Mouse (Mus musculus) testis, adult 2 months (tissue): ENCODE results near the gene Thada. TPM values are rescaled to one million over a fixed set of nuclear protein-coding genes. Genes with fewer than 3 reads are reported as not detected.
"Not testable (repeated sequence)": the region's sequence is repeated elsewhere in the genome, so short reads cannot be mapped to it uniquely, and the experiment has no call there.

Source experiments
- H3K27ac ChIP-seq: fragments of 200-500 bp; 2 replicates; pipeline ENCODE4 v1.5.1; 2012; ENCODE audit warnings: low read depth, low read length; ENCODE audit not compliant: control insufficient read depth, insufficient read depth
- H3K27me3 ChIP-seq: fragments of 200-500 bp; 2 replicates; pipeline ENCODE4 v1.6.1; 2012; ENCODE audit warnings: mild to moderate bottlenecking, low read length, moderate library complexity; ENCODE audit not compliant: control insufficient read depth, insufficient read depth
- H3K36me3 ChIP-seq: fragments of 200-500 bp; 2 replicates; pipeline ENCODE4 v1.6.1; 2012; ENCODE audit warnings: mild to moderate bottlenecking, low read length; ENCODE audit not compliant: control insufficient read depth, insufficient read depth
- H3K4me1 ChIP-seq: fragments of 200-500 bp; 2 replicates; pipeline ENCODE4 v1.6.1; 2012; ENCODE audit warnings: low read length; ENCODE audit not compliant: control insufficient read depth, insufficient read depth
- H3K4me3 ChIP-seq: fragments of 200-500 bp; 2 replicates; pipeline ENCODE4 v1.5.1; 2012; ENCODE audit warnings: low read depth, mild to moderate bottlenecking, low read length, moderate library complexity, mixed read lengths; ENCODE audit not compliant: control insufficient read depth
- CTCF ChIP-seq: fragments of 200-500 bp; IDR thresholded peaks from 2 replicates; pipeline ENCODE4 v1.5.1; 2012; ENCODE audit warnings: low read depth, mild to moderate bottlenecking, inconsistent platforms, low read length, moderate library complexity; ENCODE audit not compliant: control insufficient read depth, insufficient read depth, insufficient replicate concordance
- POLR2A ChIP-seq: fragments of 200-500 bp; IDR thresholded peaks from 2 replicates; pipeline ENCODE4 v1.6.1; 2012; ENCODE audit warnings: low read depth, mild to moderate bottlenecking, inconsistent platforms, low read length, moderate library complexity; ENCODE audit not compliant: control insufficient read depth
- polyA plus RNA-seq: library from polyadenylated mRNA; depleted of rRNA; stranded (reverse); fragments of >200 nt; gene quantifications from 2 replicates; pipeline ENCODE4 v1.2.3, GENCODE M21; 2012

Gene Thada
- polyA plus RNA-seq, 1 experiment = 15.8 TPM

DNA sequence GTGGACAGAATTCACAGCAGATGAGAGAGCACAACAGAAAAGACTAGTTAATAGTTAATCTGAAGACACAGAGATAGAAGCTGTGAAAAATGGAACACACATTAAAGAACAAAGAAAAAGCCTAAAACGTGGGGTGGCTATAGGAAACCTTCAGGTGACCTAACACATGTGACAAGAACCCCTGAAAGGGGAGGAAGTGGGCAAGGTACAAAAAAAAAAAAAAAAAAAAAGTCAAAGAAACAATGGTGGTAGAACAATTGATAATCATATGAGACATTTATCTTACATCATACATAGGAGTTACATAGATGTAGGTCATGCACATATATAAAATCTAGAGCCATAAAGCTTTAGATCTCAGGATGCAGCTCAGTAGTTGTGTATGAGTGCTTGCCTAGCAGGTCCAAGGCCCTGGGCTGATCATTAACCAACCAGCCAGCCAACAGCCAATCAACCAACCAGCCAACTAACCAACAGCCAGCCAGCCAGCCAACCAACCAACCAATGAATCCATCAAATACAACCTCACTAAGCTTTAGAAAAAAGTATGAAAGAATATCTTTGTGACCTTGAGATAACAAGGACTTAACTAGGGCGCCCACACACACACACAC, 226.2 kb downstream of the Thada start:
- Histone ChIP-seq H3K27ac (no peak overlapping the region), H3K4me3 (no peak overlapping the region), H3K36me3 (no peaks in the 10 kb centered on the region), H3K4me1 (no peaks in the 10 kb centered on the region; the same call in 1 of the 2 replicates), H3K27me3 (no peaks in the 10 kb centered on the region)
- TF ChIP-seq POLR2A = no peak
- TF ChIP-seq CTCF = no peak

- Histone ChIP-seq H3K4me1 (no peaks in the 10 kb centered on the region; the same call in 1 of the 2 replicates), H3K27ac (no peak overlapping the region), H3K27me3 (no peaks in the 10 kb centered on the region), H3K36me3 (no peaks in the 10 kb centered on the region), H3K4me3 (no peak overlapping the region)
- TF ChIP-seq CTCF (no peak), POLR2A (no peak)
These were observed 227.8 kb downstream of the Thada start for GRCm38 (mm10) chr17:84238174-84238573.

DNA sequence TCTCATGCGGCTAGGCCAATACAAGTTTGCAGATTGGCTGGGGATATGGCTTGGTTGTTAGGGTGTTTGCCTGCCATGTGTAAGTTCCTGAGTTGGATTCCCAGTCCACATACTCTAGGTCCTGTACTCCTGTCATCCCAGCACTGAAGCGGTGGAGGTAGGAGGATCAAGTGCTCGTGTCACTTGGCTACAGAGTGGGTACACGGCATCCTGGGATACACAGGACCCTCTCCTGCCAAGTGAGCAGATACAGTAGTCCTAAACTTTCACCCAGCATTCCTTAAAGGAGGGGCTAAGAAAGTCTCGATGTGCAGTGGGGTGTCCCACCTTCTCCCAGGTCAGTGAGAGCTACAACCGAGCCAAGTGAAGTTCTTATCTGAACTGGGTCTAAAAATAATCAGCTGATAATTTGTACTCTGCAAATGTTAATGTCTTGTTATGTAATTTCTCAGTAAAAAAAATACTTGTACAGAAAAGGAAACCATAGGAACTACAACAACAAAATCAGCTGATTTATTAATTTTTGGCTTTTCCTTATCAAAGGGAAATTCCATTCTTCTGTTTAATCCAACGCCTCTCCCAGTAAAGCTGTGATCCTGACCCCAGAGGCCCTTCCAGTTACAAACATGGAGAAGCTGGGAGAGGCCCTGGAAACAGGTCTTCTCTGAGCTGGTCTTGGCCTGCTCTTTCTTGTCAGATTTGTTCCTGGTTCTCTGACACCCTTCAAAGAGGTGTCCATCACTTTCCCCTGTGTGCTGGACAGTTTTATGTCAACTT, 229.0 kb downstream of the Thada start:
- Histone ChIP-seq H3K27me3 (no peaks in the 10 kb centered on the region), H3K4me1 (no peaks in the 10 kb centered on the region; the same call in 1 of the 2 replicates), H3K36me3 (no peaks in the 10 kb centered on the region), H3K27ac (peak overlapping the region; percentile 56), H3K4me3 (no peak overlapping the region)
- no peak for TF ChIP-seq POLR2A

DNA sequence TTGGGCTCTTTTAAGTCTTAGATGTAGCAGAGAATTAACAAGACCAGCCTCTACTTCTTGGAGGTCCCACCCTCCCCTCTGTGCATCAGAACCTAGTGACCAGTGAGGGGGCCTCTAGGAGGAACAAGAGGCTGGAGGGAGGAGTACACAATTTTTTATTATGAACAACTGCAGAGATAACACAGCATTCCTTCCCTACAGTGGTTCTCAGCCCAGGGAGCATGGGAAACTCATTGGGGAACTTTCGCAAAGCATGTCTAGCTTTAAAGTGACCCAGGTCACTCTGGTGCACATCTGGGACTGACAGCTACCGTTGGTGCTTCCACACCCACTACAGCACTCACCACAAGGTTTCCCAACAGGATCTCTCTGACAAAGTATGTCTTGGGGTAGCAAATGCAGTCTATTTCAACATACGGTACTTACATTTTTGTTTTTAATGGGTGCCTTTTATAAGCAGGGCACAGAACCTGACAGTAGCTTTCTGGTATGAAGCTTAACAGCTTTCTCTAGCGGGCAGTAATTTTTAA, 230.5 kb downstream of the Thada start:
- H3K4me3 ChIP-seq = no peak overlapping the region

GRCm38 (mm10) chr17:84234785-84235184, 231.2 kb downstream of the Thada start:
- not testable (repeated sequence) for H3K27ac ChIP-seq, H3K36me3 ChIP-seq, H3K4me3 ChIP-seq, H3K27me3 ChIP-seq, H3K4me1 ChIP-seq

More for the DNA sequence above, 230.5 kb downstream of the Thada start:
- no peaks in the 10 kb centered on the region for H3K36me3 ChIP-seq
- no peaks in the 10 kb centered on the region for H3K27me3 ChIP-seq
- TF ChIP-seq POLR2A = no peak
- no peak for TF ChIP-seq CTCF
- no peaks in the 10 kb centered on the region; the same call in 1 of the 2 replicates for H3K4me1 ChIP-seq
- no peak overlapping the region for H3K27ac ChIP-seq

GRCm38 (mm10) chr17:84233758-84234157, 232.2 kb downstream of the Thada start:
- no peak overlapping the region for H3K27ac ChIP-seq
- H3K36me3 ChIP-seq = peaks cover 2% of the 10 kb centered on the region; the same call in 1 of the 2 replicates
- TF ChIP-seq POLR2A = no peak
- no peak for TF ChIP-seq CTCF
- no peak overlapping the region for H3K4me3 ChIP-seq
- no peaks in the 10 kb centered on the region for H3K27me3 ChIP-seq
- H3K4me1 ChIP-seq = no peaks in the 10 kb centered on the region; the same call in 1 of the 2 replicates

GRCm38 (mm10) chr17:84231361-84231760, 234.6 kb downstream of the Thada start:
- TF ChIP-seq POLR2A = no peak
- TF ChIP-seq CTCF = no peak
- Histone ChIP-seq H3K36me3 (peaks cover 2% of the 10 kb centered on the region; the same call in 1 of the 2 replicates), H3K4me3 (no peak overlapping the region), H3K27me3 (no peaks in the 10 kb centered on the region), H3K4me1 (no peaks in the 10 kb centered on the region; the same call in 1 of the 2 replicates), H3K27ac (no peak overlapping the region)
